Mouse (Mus musculus) left cerebral cortex, adult 18-20 months (tissue): ENCODE measurements at regions not wholly inside any gene's neighbourhood (a gene's known extent, or its start where the extent isn't known, plus 50 kb on each side); places are given as distances from the start of the nearest gene placed in this dataset.

Experiments used
- DNase-seq, 2 experiments: peaks; one replicate each; pipeline ENCODE4 v3.0.0; 2021 to 2022; ENCODE audit warnings: low spot score in 2 of 2, mixed read lengths in 1 of 2

DNA sequence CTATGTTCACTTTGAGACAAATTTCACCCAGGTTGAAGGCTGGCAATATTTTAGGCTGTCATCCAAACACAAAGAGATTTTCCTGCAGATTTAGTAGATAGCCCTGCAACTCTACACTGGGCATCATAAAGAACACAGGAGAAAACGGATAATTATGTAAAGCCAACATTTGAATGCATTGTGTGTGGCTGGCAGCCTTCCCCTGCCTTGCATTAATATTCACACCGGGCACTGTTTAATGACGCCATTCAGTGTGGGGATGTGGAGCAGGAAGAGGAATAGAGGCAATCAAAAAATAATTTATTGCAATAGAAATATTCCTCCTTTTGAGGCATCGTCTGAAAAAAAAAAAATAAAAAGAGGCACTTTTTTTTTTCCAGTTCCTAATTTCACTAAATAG lies 105.7 kb downstream of the Samd5 start:
- no peak for DNase-seq

DNA sequence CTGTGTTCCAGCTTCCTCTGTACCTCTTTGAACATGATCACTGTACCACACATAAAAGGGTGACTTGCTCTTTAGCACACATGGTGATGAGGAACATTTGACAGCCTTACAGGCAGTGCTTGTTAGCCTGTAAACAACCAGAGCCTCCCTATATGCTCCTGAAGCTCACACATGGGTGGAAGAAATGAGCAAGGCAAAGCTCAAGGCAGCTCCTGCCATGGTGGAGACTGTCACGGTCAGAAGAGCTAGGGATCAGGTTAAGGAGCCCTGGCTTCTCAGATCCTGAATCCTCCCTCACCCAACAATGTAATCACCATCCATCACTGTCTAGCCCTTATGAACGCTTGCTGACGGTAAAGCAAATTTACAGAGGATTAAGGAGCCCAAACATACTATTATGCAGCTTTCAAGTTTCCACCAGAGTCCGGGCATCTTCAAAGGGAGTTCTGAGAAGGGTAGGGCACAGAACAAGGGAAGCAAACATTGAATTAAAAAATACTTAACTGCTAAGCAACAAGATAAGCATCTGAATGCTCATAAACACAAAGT lies 117.4 kb downstream of the Samd5 start:
- DNase-seq = no peak

DNA sequence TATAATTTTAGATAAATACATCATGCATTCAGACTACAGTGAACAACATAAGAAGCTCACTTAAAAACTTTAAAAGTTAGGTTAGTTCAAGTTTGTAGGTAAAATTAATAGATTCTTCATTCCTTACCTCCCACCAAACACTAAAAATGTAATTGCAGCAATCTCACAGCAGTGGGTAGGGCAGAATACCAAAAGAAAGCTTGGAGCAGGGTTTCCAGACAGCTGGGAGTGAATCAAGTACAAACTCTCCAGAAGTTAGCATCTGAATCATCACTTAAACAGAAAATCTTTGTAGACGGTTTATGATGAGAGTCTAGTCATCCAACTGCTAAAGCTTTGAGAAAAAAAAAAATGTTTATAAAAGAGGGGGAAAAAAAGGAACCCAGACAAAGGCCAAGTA lies 117.9 kb downstream of the Samd5 start:
- no peak for DNase-seq

DNA sequence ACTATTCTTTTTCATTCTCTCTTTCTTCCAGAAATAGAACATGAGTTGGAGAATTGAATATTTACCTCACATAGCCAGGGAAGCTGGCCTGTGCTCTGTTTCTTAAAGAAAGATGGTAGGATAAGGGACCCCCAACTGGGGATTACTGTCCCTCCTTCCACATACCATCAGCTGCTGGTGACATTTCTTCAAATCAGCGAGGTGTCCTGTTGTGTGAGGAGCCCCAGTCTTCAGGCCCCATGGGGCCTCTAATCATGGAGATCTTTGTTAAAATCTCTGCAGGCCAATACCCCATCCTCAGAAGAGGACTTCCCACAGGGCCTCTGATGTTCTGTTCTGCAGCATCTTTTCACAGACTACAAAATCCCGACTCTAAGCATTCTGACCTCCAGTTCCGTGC lies 121.1 kb downstream of the Samd5 start:
- DNase-seq = no peak

DNA sequence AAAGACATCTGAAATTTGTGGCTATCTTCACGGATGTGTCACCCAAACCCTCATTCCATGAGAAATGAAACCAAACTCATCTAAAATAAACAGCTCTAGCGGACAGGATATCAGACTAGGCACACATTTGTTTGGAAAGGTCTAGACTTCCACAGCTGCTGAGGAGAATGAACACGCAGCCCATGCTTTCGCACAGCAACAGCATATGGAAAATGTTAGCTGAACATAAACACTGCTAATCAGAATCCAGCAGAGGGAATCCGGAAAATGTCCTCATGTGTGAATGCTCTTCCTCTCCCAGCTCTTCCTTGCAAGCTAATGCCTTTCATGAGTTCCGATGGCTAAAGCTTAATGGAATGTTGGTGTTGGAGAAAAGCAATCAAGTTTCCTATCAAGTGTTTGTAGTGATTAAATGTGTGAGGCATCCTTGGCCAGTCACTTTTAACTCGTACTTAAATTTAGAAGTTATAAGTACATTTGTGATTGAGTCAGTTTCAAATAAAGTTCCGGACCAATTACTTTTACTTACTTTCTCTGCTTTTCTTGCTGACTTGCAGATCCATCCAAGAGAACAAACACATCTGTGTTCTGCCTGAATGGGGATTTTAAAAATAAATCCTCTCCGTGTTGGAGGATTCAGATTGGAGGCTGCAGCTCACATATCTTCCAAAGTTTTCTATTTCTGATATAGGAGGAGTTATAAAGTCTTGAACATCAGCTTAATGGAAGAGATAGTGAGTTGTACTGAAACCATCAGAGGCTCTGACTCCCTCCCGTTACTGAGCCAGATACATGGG lies 124.9 kb downstream of the Samd5 start:
- DNase-seq = no peak

- DNase-seq = no peak
Measured at GRCm38 (mm10) chr10:9545807-9546206, 129.2 kb downstream of the Samd5 start.

DNA sequence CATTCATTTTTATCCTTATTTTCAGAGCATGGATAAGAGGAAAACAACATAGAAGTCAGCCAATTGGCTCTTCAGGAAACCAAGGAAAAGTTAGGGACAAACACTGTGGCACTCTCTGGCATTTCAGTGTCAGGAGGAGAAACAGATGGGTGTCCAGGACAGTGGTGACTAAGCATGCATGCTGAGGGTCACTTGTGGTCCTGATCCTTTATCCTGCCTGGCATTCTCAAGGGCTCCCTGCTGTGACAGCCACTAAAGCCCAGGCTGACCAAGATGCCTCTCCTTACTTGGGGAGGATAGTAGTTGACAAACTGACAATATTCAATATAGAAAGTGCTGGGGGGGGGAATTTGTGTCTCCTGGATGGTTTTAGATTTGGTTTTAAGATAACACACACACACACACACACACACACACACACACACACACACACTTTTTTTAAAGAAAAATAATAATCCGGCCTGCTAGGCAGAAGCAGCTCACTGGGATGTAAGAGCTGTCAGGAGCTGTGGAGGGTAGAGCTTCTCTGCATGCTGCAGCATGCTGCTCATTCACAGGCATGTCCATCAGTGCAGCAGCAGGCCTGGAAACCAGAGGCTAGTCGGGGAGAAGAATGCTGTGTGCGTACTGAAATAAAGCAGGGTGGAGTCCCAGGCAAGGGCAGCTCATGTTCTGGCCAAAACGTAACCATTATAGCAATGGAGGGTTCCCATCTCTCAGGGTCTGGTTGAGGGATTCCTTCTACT lies 130.8 kb downstream of the Samd5 start:
- no peak for DNase-seq

GRCm38 (mm10) chr10:9541579-9541978 lies 133.4 kb downstream of the Samd5 start:
- no peak for DNase-seq

DNA sequence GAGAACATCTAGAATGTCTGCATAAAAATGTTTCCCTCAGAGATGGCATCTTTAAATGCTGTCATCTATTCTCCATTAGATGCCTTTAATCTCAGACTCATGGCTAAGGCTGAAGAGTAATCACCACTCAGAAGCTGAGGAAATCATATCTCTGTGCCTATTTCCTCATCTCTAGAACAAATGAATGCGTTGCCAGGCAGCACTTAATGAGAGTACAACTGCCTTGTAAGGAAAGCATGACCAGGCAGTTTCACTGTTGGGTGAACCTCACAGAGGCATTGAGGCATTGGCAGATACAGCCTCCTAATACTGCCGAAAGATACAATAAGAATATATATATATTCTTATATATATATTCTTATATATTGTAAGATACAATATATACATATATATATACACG lies 137.3 kb downstream of the Samd5 start:
- DNase-seq = no peak

- DNase-seq = no peak
Measured at GRCm38 (mm10) chr10:9534552-9534951, 140.5 kb downstream of the Samd5 start.

DNA sequence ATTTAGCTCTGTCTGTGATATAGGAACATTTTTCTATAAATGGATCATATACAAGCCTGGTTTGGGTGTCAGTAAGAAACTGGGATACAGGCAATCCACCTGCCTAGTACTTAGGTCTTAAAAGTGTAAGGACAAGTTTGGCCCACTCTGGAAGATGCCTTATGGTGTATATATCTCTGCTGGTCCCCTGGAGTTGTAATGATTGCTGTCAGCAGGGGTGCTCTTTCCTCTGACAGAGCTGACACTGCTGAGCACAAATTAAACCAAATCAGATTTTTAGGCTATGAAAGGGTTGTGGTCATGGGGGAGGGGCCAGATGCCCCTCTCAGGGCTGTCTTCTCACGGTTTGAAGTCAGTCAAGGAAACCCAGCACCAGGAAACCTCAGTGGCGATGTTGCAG lies 141.7 kb downstream of the Samd5 start:
- no peak for DNase-seq

GRCm38 (mm10) chr10:9531931-9532330 lies 143.1 kb downstream of the Samd5 start:
- no peak for DNase-seq

GRCm38 (mm10) chr10:9529408-9529807 lies 145.6 kb downstream of the Samd5 start:
- no peak for DNase-seq

DNA sequence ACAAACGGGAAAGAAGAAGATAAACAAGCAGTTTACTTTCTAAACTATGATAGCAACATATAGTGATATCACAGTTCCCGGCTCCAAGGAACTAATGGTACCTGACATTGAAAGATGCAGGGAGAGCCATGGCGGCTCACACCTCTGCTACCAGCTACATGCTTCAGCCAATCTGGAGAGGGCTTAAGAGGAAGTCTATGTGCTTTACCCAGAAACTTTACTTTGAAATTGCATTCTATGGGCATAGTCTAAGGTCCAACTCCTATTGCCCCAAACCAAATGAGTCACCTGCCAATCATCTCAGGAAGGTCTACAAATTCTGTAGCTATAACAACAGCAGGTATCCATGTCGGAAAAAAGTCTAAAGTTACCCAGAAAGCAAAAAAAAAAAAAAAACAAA lies 146.9 kb downstream of the Samd5 start:
- no peak for DNase-seq

- no peak for DNase-seq
Measured at GRCm38 (mm10) chr10:9509764-9510390, 165.1 kb downstream of the Samd5 start.

GRCm38 (mm10) chr10:9509092-9509671 lies 165.8 kb downstream of the Samd5 start:
- DNase-seq = no peak

DNA sequence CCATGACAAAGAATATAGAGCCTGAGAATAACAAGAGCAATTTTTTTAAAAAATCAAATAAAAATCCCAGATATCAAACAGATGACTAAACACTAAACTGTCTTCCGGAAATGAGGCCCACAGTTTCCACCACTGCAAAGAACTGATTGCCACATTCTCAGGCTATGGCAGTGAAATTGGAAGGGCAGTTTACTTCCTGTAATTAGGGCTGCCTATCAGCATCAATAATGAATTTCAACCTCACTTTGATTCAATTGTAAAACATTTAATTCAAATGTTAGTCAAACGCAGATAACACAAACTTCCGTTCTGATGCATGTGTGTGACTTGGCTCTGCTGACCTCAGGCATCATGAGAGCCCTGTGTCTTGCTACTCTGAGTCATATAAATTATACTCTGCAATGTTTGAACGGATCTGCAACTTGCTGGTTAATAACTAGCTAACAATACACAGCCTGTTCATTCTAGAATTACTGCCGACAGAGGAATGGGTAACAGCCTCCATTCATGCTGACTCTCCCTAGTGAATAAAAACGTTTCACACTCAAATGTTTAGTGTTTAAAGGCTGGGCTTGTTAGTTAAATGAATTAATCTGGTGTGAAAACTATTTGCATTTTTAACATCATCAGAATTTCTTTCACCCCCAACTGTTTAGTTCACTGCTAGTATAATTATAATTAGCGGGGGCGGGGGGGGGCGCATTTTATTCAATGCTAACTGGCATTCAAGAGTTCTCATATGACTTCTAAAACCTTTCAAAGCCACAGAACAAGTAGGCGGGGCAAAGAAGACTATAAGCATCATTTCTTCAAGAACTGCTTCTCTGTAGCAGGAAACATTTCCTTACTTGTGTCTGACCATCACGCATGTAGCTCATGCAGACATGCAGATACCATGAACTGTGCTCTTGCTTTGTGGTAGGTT lies 171.2 kb downstream of the Samd5 start:
- no peak for DNase-seq

- no peak for DNase-seq
Measured at GRCm38 (mm10) chr10:9498550-9498949, 176.5 kb downstream of the Samd5 start.

DNA sequence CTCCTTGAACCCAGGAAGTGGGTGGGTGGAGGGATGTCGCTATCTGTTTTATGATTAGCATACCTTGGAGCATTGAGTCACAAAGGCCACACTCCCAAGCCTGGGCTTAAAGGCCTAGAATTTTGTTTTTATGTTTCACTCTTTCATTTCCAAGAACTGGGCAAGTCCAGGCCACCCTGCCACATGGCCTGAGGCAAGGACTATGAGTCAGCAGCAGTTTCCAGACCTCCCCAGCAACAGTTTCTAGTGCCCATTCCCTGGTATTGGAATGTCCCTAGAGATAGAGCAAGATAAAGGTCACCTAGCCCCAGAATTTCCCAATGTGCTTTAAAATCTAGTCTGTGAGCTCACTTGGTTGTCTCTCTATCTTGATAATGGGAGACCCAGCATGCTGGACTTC lies 178.0 kb downstream of the Samd5 start:
- DNase-seq = no peak

DNA sequence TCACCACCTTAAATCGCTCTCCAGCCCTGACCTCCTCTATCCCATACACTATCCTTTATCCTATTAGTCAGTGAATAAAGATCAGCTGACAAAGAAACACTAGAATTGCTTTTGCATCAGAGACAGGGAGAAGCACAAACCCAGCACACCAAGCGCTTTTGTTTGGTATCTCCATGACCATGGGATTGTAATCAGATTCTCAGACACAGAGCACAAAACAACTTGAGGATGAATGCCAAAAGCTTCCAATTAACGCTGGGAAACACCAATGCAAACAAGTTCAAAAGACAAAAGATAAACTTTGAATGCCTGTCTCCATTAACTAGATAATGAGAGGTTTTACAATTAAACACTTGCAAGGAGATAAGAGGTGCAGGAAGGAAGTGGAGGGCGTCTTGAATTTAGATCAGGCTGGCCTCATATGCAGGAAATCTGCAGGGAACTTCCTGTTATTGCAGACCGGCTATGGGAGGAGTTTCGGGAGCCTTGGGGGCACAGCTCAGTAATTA lies 179.8 kb downstream of the Samd5 start:
- DNase-seq = no peak
